Mouse (Mus musculus) left cerebral cortex, adult 8-10 months (tissue): ENCODE measurements around the gene Col4a1. TPM values are rescaled to one million over a fixed set of nuclear protein-coding genes. Genes with fewer than 3 reads are reported as not detected.

ENCODE experiments used
- DNase-seq, 2 experiments: peaks; one replicate each; pipeline ENCODE4 v3.0.0; 2022; ENCODE audit warnings: low spot score in 2 of 2
- total RNA-seq, 4 experiments: library from RNA; stranded (reverse); gene quantifications; 2 replicates each; pipeline ENCODE4 v1.2.4; 2022

The Col4a1 gene
- total RNA-seq, 4 experiments from 2014 or later, result 24.5 to 35.0 (median 30.3) TPM

- DNase-seq, result no peak
Observed at GRCm38 (mm10) chr8:11270826-11271225, 41.8 kb downstream of the Col4a1 start.

GRCm38 (mm10) chr8:11268753-11269152 is 43.9 kb downstream of the Col4a1 start:
- no peak for DNase-seq

GRCm38 (mm10) chr8:11266471-11266870 is 46.2 kb downstream of the Col4a1 start:
- no peak for DNase-seq

- DNase-seq, result no peak
Observed at GRCm38 (mm10) chr8:11265971-11266370, 46.7 kb downstream of the Col4a1 start.

GRCm38 (mm10) chr8:11263848-11264247 is 48.8 kb downstream of the Col4a1 start:
- DNase-seq, result no peak

GRCm38 (mm10) chr8:11262031-11262735 is 50.4 kb downstream of the Col4a1 start:
- DNase-seq, result no peak

- DNase-seq, result no peak
Observed at GRCm38 (mm10) chr8:11259832-11260615, 52.6 kb downstream of the Col4a1 start.

GRCm38 (mm10) chr8:11258517-11259136 is 54.0 kb downstream of the Col4a1 start:
- DNase-seq, result no peak

- DNase-seq, result no peak
Observed at GRCm38 (mm10) chr8:11257079-11258017, 55.3 kb downstream of the Col4a1 start.

- DNase-seq, result no peak
Observed at GRCm38 (mm10) chr8:11256405-11256804, 56.2 kb downstream of the Col4a1 start.

- DNase-seq, result no peak
Observed at GRCm38 (mm10) chr8:11255680-11256079, 56.9 kb downstream of the Col4a1 start.

GRCm38 (mm10) chr8:11254914-11255530 is 57.6 kb downstream of the Col4a1 start:
- DNase-seq, result no peak

- no peak for DNase-seq
Observed at GRCm38 (mm10) chr8:11254510-11254909, 58.1 kb downstream of the Col4a1 start.

- peak; percentile 79 for DNase-seq
Observed at GRCm38 (mm10) chr8:11253556-11253955, 59.1 kb downstream of the Col4a1 start.

GRCm38 (mm10) chr8:11253041-11253440 is 59.6 kb downstream of the Col4a1 start:
- DNase-seq, result no peak

- no peak for DNase-seq
Observed at GRCm38 (mm10) chr8:11252235-11252774, 60.3 kb downstream of the Col4a1 start.

GRCm38 (mm10) chr8:11250149-11250548 is 62.5 kb downstream of the Col4a1 start:
- no peak for DNase-seq

- DNase-seq, result no peak
Observed at GRCm38 (mm10) chr8:11249541-11250058, 63.0 kb downstream of the Col4a1 start.

- DNase-seq, result no peak
Observed at GRCm38 (mm10) chr8:11248712-11249111, 63.9 kb downstream of the Col4a1 start.

GRCm38 (mm10) chr8:11241488-11241887 is 71.1 kb downstream of the Col4a1 start:
- no peak for DNase-seq
